Mouse (Mus musculus): ENCODE data around the gene Stard7.
A peak's percentile ranks its signal among the peaks of the same experiment; 100 is the strongest.

Stard7 gene

DNA sequence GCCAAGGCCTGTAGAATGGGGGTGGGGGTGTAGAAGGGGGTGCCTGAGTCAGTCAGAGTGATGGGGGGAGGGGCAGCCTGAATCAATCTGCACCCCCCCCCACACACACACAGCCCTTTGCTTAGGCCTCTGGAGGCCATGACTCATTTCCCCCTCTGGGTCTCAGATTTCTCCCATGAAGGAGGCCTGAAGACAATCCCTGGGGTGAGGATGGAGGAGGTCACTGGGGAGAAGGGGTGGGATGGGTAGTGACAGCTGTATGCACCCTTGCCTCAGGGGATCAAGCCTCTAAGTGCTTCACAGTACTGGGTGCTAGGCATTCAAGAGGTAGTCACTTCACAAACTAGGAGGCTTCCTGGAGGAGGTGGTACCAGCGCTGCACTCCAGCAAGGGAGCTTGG lies 53.6 kb downstream of the Stard7 start:
- DNase-seq: no peak

DNA sequence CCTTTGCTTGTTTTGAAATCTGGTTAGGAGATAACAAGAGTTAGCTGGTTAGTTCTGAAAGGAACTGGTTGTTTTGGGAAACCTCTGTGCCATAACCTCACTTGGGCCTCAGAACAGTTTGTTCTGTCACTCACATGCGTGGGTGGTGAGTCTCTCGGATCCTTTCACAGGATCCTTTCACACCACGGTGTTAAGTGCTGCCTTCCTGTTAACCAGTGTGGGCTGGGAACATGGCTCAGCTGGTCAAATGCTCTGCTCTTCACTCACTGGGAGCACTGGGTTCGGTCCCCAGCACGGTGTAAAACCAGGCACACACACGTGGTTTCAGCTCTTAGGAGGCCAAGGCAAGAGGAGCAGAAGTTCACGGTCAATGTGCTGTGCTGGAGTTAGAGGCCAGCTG lies 54.4 kb downstream of the Stard7 start:
- DNase-seq: no peak

DNA sequence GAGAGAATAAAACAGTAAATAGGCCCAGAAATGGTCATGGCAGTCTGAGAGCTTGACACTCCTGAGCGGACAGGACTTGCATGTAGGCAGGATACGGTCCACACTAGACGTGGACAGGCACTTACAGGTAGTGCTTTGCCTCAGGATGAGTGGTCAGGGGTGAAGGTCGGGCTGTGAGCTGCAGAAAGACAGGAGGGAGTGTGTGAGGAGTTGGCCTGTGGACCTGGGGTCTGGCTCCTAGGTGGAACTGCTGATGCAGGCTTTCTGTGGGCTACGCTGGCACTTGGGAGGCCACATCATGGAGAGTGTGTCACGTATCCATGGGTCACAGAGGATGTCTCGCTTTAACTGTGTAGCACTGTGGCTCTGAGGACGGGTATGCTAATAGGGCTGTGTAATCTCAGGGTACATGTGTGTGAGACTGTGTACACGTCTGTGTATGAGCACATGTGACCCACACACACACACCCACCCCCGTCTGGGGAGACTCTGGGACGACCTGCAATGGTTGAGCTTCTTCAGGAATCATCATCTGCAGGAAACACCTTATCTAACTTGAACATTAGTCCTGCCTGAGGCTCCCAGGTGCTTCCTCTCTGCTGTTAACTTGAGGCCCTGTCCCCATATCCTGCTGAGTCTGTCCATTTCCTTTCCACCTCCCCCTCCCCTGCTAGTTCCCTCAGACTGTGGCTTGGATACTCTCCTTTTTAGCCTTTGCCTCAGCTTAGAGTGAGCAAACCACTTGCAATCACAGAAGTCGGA lies 58.3 kb downstream of the Stard7 start:
- no peak for DNase-seq

DNA sequence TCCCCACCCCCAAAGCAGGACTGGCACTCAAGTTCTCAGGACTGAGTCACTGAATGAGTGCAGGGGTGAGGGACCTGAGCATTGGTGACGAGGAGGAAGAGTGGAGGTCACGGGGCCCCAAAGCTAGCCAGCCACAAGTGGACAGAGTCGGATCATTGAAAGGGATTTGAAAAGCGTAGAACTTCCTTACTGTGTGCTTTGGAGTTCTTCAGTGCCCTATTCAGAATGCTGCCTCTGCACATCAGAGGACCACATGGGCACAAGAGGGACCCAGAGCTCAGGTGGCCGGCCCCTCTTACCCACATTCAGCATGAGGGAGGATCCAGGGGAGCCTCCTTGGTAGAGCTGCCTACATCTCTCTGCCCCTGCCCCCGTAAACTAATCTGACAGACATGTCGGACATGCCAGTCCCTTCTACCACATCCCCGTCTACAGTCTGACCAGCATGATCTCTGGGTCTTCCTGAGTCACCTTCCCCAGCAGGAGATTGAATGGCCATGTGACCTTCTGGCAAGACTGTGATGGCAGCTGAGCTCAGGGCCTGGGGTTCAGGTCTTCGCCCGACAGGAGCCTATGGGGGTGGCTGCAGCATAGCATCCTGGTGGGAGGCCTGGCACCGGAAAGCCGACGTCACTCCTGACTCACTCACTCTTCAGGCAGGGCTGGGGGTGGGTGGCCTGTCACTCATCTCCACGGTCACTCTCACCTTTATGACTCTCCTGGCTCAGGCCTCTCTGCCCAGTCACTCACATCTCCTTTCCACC lies 63.0 kb downstream of the Stard7 start:
- no peak for DNase-seq

DNA sequence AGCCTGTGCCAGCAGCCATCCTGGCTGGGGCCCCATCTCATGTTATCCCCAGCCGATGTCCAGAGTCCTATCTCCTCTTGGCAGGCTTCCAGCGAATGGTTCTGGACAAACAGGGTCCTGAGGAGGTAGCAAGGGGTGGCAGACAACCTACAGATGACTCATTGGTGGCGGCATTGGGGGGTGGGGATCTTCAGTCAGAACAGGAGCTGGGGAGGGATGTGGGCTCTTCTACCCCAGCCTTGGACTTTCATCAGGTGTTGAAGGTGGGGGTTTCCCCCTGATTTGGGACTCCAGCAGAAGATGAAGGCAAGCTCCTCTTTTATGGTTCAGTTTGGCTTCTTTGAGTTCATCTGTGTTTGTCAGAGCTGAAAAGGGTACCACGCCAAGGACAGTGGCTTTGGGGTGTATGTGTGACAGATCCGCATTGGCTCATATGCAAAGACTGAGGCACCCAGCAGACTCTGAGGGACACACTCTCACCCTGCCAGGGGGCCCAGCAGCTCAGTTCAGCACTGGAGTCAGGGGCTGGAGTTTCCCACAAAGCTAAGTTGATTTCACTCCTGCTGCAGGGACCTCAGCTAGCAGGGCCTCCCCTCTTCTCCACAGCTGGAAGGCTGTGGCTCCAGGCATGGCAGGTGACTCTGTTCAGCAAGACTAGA lies 64.1 kb downstream of the Stard7 start:
- DNase-seq: no peak

DNA sequence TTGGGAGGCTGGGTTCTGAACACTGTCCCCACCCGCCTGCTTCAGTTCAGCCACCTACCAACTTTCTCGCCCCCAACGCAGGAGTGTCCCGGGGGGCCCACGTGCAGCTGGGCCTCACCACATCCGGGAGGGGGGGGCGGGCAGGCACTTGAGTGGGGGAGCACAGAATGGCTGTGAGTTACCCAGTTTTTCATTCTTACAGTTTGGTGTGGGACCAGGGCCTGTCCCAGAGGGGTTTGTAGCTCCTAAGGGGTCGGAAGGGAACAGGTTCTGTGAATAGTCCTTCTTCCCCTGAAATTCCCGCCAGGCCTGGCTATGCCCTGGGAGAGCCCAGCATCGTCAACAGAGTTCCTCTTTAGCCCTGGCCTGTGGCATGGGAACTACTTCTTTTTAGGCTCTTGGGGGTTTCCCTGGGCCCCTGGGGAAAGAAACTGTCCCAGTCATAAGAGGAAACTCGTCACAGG lies 65.1 kb downstream of the Stard7 start:
- no peak for DNase-seq

DNA sequence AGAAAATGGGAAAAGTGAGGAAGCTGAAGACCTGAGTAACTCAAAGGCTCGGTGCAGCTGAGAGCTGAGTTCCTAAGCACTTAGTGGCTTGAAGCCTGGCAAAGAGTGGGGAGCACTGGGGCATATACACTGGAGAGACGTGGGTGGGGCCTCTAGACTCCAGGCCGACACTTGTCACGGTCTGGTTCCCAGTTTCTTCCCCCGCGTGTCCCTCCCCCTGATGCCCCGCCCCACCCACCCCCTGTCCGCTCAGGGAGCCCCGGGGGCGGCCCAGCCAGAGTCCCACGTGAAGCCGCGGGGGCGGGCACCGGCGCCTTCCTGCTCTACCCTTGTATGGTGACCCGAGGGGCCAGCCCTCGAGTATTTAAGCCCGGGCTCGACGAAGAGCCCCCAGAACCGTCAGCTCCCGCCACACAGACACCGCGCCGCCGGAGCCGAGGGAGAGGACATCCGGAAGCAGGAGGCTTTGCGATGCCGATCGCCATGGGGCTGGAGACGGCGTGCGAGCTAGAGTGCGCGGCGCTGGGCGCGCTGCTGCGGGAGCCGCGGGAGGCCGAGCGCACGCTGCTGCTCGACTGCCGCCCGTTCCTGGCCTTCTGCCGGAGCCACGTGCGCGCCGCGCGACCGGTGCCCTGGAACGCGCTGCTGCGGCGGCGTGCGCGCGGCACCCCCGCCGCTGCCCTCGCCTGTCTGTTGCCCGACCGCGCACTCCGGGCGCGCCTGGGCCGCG lies 65.9 kb downstream of the Stard7 start, which contains the start of gene Dusp2:
Gene Dusp2, plus strand, starts transcription at position 393 of the 730 bp plus-strand sequence.
- peak; percentile 49 for DNase-seq

DNA sequence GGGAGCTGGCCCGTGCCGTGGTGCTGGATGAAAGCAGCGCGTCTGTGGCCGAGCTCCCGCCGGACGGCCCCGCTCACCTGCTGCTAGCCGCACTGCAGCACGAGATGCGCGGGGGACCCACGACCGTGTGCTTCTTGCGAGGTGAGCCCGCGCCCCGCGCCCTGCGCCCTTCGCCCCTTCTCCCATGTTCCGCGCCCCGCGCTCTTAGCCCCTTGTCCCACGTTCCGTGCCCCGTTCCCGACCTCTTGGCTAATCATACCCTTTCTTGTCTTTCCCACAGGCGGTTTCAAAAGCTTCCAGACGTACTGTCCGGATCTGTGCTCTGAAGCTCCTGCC lies 66.4 kb downstream of the Stard7 start:
- no peak for DNase-seq

DNA sequence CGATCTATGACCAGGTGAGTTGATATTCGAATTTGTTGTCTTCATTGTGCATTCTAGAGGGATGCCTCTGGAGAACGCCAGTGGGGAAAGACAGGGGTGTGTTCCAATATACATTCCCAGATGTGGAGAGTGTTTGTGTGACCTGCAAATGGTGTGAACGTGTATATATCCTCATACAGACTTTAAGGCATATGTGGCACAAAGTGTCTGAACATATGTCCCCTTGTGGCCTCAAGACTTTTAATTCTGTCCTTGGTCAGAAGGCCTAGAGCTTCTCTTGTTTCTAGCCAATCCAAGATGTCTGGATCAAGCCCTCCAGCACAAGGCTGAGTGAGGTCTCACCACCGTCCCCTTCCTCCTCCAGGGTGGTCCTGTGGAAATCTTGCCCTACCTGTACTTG lies 66.9 kb downstream of the Stard7 start:
- DNase-seq: no peak

DNA sequence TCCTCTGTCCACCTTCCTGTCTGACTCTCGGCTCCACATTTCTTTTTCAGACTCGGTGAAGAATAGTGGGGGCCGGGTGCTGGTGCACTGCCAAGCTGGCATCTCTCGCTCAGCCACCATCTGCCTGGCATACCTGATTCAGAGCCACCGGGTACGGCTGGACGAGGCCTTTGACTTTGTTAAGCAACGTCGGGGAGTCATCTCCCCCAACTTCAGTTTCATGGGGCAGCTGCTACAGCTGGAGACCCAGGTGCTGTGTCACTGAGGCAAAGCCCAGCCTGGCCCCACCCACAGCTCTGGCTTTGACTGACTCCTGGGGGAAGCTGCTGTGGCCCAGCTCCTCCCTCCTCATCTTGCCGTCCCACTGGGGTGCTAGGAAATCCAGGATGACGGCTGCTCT lies 67.5 kb downstream of the Stard7 start:
- DNase-seq: peak; percentile 24

DNA sequence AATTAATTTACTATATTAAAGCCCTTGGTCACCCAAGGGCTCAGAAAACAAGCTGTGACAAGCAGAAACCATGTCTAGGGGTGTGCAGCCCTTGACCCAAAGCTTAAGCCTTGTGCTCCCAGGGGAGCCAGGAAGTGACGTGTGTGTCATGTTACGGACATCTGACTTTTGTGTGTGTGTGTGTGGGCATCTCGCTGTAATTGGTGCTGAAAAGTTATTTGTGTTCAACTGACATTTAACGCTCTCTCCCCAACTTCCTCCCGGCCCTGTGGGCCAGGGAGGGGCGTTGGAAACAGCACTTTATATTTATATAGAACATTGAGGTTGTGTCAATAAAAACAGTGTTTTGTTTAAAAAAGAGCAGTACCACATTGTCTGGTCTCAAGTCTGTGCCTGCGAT lies 68.0 kb downstream of the Stard7 start:
- DNase-seq: no peak

DNA sequence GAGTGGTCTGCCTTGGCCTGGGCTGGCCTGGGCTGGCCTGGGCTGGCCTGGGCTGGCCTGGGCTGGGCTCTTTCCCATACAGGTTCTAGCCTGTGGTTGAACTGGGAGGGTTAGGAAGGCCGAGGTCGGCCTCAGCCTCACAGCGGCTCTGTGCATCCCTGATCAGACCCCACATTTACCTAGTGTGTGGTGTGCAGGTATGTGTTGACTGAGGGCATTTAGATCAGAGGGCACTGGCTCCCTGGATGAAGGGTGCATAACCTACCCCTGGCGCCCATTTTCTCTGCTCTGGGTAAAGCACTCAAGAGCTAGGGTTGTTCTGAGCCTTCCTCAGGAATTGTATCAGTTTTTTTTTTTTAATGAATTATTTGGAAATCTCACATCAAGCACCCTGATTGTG lies 68.4 kb downstream of the Stard7 start, which contains the start of gene Astl:
Gene Astl, plus strand, starts transcription at position 224 of the 400 bp plus-strand sequence.
- no peak for DNase-seq

DNA sequence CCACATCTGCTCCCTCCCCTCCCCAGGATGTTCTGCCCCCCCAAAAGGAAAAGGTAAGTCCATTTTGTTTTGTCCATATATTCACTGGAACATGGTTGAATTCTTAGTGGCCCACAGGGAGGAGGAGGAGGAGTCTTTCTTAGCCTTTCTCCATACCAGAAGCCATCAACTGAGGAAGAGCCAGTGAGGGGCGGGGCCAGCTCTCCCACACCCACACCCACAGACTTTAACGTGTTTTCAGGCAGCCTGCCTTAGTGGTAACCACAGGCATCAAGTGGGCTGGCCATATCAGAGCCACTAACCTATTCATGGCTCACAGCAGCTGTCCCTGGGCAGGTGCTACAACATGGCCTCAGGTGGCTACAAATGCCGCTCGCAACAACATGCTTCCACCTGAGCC lies 68.8 kb downstream of the Stard7 start:
- DNase-seq: no peak

DNA sequence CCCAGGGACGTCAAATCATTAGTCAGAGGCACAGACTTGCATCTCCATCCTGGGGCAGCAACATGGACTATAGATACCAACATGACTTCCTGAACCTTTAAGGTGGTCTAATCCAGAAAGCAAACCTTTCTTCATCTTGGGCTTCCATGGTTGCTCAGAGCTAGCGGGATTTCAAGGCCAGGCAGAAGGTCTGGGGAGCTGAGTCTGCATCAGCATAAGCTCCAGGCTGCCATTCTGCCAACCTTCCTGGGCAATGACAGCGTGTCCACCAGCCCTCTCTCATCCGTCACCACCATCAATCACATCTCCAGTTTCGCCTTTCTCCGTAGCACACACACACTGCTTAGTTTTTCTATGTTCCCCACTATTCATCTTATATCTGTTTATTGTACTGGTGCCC lies 69.2 kb downstream of the Stard7 start:
- DNase-seq: no peak

DNA sequence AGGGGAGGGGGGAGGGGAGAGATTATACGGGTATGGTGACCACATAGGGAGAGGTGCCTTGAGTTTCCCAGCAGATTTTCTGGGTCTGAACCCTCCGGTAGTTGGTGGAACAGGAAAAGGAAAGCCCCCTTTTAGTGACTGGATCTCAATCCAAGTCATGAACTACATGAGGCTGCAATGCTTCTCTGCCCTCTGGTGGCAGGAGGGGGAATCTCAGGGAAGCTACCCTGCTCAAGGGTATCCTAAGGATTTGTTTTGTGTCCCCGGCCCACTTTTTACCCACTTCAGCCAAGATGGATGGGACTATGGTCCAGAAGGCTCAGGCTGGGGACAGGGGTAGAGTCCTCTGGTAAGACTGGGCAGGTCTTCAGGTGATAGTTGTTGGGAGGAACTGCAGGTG lies 71.1 kb downstream of the Stard7 start:
- peak; percentile 16 for DNase-seq

DNA sequence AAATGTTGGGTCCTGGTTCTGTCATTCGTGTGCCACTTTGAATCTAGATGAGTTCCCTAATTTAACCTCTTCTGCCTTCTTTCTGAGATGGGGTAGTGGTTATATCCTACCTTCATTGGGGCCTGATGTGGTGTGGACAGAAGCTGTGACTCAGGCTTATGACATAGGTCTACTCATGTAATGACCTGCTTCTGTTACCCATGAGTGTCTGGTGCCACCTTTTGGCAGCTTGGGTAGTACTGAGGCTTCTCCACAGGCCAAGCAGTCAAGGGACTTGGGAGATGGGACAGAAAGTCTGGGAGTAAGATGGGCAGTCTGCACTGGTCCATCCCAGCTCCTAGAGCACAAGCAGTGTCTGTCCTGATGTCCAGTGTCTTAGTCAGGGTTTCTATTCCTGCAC lies 76.3 kb downstream of the Stard7 start:
- DNase-seq: no peak

DNA sequence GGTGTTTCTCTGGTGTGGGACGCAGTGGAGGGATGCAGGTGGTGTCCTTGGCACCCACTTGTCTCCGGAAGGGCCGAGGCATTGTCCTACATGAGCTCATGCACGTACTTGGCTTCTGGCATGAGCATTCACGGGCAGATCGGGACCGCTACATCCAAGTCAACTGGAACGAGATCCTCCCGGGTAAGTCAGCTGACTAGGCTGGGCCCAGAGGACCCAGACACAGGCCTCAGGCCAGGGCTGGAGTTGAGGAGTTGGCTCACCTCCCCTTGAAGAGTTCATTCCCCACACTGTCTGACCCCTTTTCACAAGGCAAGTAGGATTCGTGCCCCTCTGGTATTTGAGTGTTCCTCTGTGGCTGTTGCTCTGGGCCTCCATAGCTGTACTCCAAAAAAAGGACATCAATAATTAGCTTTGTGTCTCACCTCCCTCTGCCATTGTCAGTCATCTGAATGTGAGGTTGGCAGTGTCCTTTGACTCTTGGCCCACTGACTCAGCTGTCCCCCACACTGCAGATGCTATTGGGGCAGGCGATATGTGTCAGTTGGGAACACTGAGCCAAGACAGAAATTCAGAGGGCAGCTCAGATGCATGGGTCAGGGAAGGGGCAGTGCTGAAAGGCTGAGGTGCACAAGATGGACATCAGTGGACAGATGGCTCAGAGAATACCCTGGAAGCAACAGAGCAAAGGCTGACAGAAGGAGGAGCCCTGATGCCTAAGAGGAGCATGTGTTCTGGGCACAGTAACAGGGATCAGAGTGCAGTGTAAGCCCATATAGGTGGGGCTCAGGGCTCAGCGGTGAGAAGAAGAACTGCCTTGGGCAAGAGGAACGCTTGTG lies 77.3 kb downstream of the Stard7 start:
- DNase-seq: no peak

Data from cerebellum, adult 11 months (tissue).